ENCODE assay signal across 8 mouse cellular contexts in the genomic region with DNA sequence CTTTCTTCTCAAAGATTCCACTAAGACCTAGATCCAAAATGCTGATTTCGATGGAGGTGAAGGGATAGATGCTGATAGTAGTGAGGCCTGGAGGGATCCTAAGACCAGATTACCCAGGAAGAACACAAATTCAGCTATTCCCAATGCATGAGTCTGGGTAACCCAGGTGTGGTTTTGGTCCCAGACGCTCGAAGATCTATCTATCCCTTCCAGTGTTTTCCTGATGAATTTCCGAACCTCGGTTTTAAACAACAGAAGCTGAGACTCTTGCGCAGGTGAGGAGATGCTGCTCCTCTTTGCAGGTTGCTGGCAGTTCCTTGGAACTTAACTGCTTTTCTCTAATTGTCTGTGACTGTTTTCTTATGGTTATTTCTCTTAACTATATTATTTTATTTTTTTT. TPM values are rescaled to one million over a fixed set of nuclear protein-coding genes. Genes with fewer than 3 reads are reported as not detected.
DNase-seq lines count a peak whose midpoint lies in the region; ATAC-seq and TF ChIP-seq lines count a peak whose summit lies in the region.

No protein-coding gene starts in this region.

- peaks cover 14% of the 10 kb centered on the region for H3K36me3 ChIP-seq in heart, embryonic 10.5 days
- H3K36me3 ChIP-seq in CH12.LX (replicated peaks in 1 of 2; ENCODE audit: control insufficient read depth in 1 of 2, insufficient read depth in 1 of 2, low read length in 1 of 2): peaks cover 8 to 38% of the 10 kb centered on the region in 2 experiments
- no peaks in the 10 kb centered on the region for H3K36me3 ChIP-seq in forebrain, postnatal 0 days (ENCODE audit: insufficient read depth)
- no peaks in the 10 kb centered on the region; the same call in 1 of the 2 replicates for H3K36me3 ChIP-seq in liver, embryonic 16.5 days (ENCODE audit: control insufficient read depth, insufficient read depth)

- peak overlapping the region; percentile 82 for H3K4me3 ChIP-seq in heart, embryonic 10.5 days
- H3K4me3 ChIP-seq in CH12.LX (replicated peaks in 1 of 3; ENCODE audit: low read depth in 2 of 3, low read length in 2 of 3, poor library complexity in 1 of 3): peak overlapping the region; percentile 66 to 97 (median 76)
- H3K4me3 ChIP-seq in forebrain, postnatal 0 days (ENCODE audit: low read depth, low read length): peak overlapping the region; percentile 84
- peak overlapping the region; percentile 91 for H3K4me3 ChIP-seq in liver, embryonic 16.5 days (ENCODE audit: low read depth, low read length)

- dilution Hi-C loops in CH12.LX (cut with MboI; ENCODE audit: extremely low pct_ligation_motif_present, extremely low pct_unique_long_range_greater_than_20kb, low sequenced_read_pairs): no loop called here

- no peak for TF ChIP-seq EP300 in CH12.LX (IDR thresholded peaks at IDR 0.05; ENCODE audit: low read length)

- H3K27ac ChIP-seq in heart, embryonic 10.5 days: peak overlapping the region; percentile 94
- no peak overlapping the region for H3K27ac ChIP-seq in CH12.LX (ENCODE audit: insufficient read depth, low read depth)
- peak overlapping the region; percentile 98 for H3K27ac ChIP-seq in forebrain, postnatal 0 days (ENCODE audit: low read depth, low read length)
- H3K27ac ChIP-seq in liver, embryonic 16.5 days (ENCODE audit: low read length): peak overlapping the region; percentile 96

- TF ChIP-seq POLR2A in CH12.LX (IDR thresholded peaks at IDR 0.05; ENCODE audit: low read depth, low read length): no peak

- ATAC-seq in forebrain, postnatal 0 days: no peak
- ATAC-seq in liver, embryonic 16.5 days (ENCODE audit: low read depth): no peak

- in situ Hi-C loops in CH12.LX (cut with MboI; ENCODE audit: low pct_ligation_motif_present, low pct_unique_long_range_greater_than_20kb, low sequenced_read_pairs): loop anchor here (25.0 kb wide), 1 partner anchor 288 kb away; no protein-coding TSS in a partner anchor

- no peaks in the 10 kb centered on the region for H3K9me3 ChIP-seq in heart, embryonic 10.5 days
- no peaks in the 10 kb centered on the region for H3K9me3 ChIP-seq in CH12.LX (replicated peaks; ENCODE audit: low read length)
- H3K9me3 ChIP-seq in forebrain, postnatal 0 days (ENCODE audit: low read length): no peaks in the 10 kb centered on the region
- H3K9me3 ChIP-seq in liver, embryonic 16.5 days (replicated peaks; ENCODE audit: control insufficient read depth, low read length): no peaks in the 10 kb centered on the region

- H3K9ac ChIP-seq in CH12.LX (ENCODE audit: insufficient read depth, low read depth): peak overlapping the region; percentile 97
- H3K9ac ChIP-seq in forebrain, postnatal 0 days: peak overlapping the region; percentile 88
- peak overlapping the region; percentile 99 for H3K9ac ChIP-seq in liver, embryonic 16.5 days (ENCODE audit: low read depth, low read length)

- intact Hi-C loops in heart, postnatal 25 days (cut with DNase I): loop anchor here (2.0 kb wide), 1 partner anchor 152 kb away; a partner anchor contains a TSS
- intact Hi-C loops in left cerebral cortex, postnatal 36 days (cut with DNase I): loop anchor here (5.0 kb wide), 1 partner anchor 153 kb away; a partner anchor contains a TSS

- TF ChIP-seq RAD21 in CH12.LX (IDR thresholded peaks at IDR 0.05; ENCODE audit: low read depth, low read length): no peak

- peaks cover 12% of the 10 kb centered on the region for H3K4me1 ChIP-seq in heart, embryonic 10.5 days
- peaks cover 3 to 30% of the 10 kb centered on the region in 2 experiments; a peak in 3 of 4 replicates for H3K4me1 ChIP-seq in CH12.LX (ENCODE audit: control insufficient read depth in 1 of 2, insufficient read depth in 2 of 2)
- H3K4me1 ChIP-seq in forebrain, postnatal 0 days (ENCODE audit: insufficient read depth): peaks cover 22% of the 10 kb centered on the region
- H3K4me1 ChIP-seq in liver, embryonic 16.5 days (ENCODE audit: control insufficient read depth, low read depth, low read length): peaks cover 25% of the 10 kb centered on the region

- peaks cover 57% of the 10 kb centered on the region for H3K79me2 ChIP-seq in CH12.LX (replicated peaks; ENCODE audit: control insufficient read depth, extremely low read depth, insufficient read depth, poor library complexity, severe bottlenecking)

- DNase-seq in heart, embryonic 10.5 days (ENCODE audit: low spot score): no peak
- DNase-seq in heart, postnatal 25 days (ENCODE audit: low spot score): no peak
- no peak for DNase-seq in CH12.LX (ENCODE audit: extremely low read depth)
- no peak for DNase-seq in forebrain, postnatal 0 days
- DNase-seq in thymus, postnatal 10 days (ENCODE audit: low spot score in 2 of 2): no peak
- no peak for DNase-seq in natural killer cell, adult 2 months (ENCODE audit: low spot score in 2 of 2)
- no peak for DNase-seq in left cerebral cortex, postnatal 36 days (ENCODE audit: low spot score in 2 of 2)

- peak overlapping the region; percentile 100 for H3K4me2 ChIP-seq in CH12.LX (ENCODE audit: insufficient read depth, low read depth, poor library complexity, severe bottlenecking)
- H3K4me2 ChIP-seq in forebrain, postnatal 0 days (ENCODE audit: low read depth): peak overlapping the region; percentile 82
- peak overlapping the region; percentile 92 for H3K4me2 ChIP-seq in liver, embryonic 16.5 days (ENCODE audit: low read depth, low read length)

- H3K27me3 ChIP-seq in heart, embryonic 10.5 days (ENCODE audit: insufficient read depth, poor library complexity, severe bottlenecking): no peaks in the 10 kb centered on the region
- no peaks in the 10 kb centered on the region for H3K27me3 ChIP-seq in CH12.LX (replicated peaks)
- no peaks in the 10 kb centered on the region for H3K27me3 ChIP-seq in forebrain, postnatal 0 days (ENCODE audit: insufficient read depth, low read length)
- H3K27me3 ChIP-seq in liver, embryonic 16.5 days (ENCODE audit: control insufficient read depth, insufficient read depth, low read depth, low read length): no peaks in the 10 kb centered on the region

- no peak for TF ChIP-seq CTCF in CH12.LX (conservative IDR thresholded peaks at IDR 0.05 in 1 of 2, IDR thresholded peaks at IDR 0.05 in 1 of 2; ENCODE audit: low read depth in 2 of 2, low read length in 2 of 2)
- no peak for TF ChIP-seq CTCF in forebrain, postnatal 0 days (IDR thresholded peaks at IDR 0.05; ENCODE audit: low read depth)

- 24% methylated on average over 6 of the region's 6 CpGs for WGBS in heart, embryonic 10.5 days
- WGBS in forebrain, postnatal 0 days: 35% methylated on average over 6 of the region's 6 CpGs
- 20% methylated on average over 6 of the region's 6 CpGs for WGBS in liver, embryonic 16.5 days (ENCODE audit: insufficient replicate concordance)

TF ChIP-seq in CH12.LX, 34 proteins besides CTCF, POLR2A, EP300 and RAD21 (continues in another document):
- TF ChIP-seq BHLHE40 (IDR thresholded peaks at IDR 0.05; ENCODE audit: low read depth, low read length) (no peak), SIN3A (IDR thresholded peaks at IDR 0.05; ENCODE audit: low read length) (0 out of 2 replicates have a peak, but pooled peaks have one; percentile 58), ZMIZ1 (IDR thresholded peaks at IDR 0.05; ENCODE audit: low read depth, low read length) (no peak), MXI1 (IDR thresholded peaks at IDR 0.05; ENCODE audit: low read depth, low read length) (0 out of 2 replicates have a peak, but pooled peaks have one; percentile 8), USF2 (conservative IDR thresholded peaks at IDR 0.05; ENCODE audit: low read depth, low read length) (no peak)

RNA-seq across cellular contexts. Expression of a gene that starts 1.3 kb away (rescaled TPM):
- 21.0 and 24.4 TPM in 2 replicates for polyA plus RNA-seq in heart, embryonic 10.5 days (2016; fragmentation: Nextera tagmentation; extraction: Ambion mirVana)
- total RNA-seq in heart, postnatal 25 days (2021): 10 to 100 TPM; 34.4 to 36.8 TPM
- total RNA-seq in CH12.LX (2012; rRNA removed) (19.3 and 29.7 TPM in 2 replicates), CH12.LX (2014; rRNA removed) (45.2 and 50.5 TPM in 2 replicates)
- 35.0 and 42.4 TPM in 2 replicates for polyA plus RNA-seq in CH12.LX (2012; ENCODE audit: insufficient read length, low read depth)
- 49.9 and 53.5 TPM in 2 replicates for total RNA-seq in forebrain, postnatal 0 days (2014; rRNA removed)
- polyA plus RNA-seq in forebrain, postnatal 0 days (2015; fragmentation: Nextera tagmentation; extraction: Ambion mirVana): 10.9 and 18.6 TPM in 2 replicates
- 7.3 TPM in 2 replicates for polyA plus RNA-seq in liver, embryonic 16.5 days (2015; fragmentation: Nextera tagmentation; extraction: Ambion mirVana)
- 100 to 1,000 TPM; 283 to 295 TPM for total RNA-seq in left cerebral cortex, postnatal 36 days (2021)

RNA-seq across cellular contexts. Expression of a gene that starts 30.1 kb away (rescaled TPM):
- polyA plus RNA-seq in heart, embryonic 10.5 days (2016; fragmentation: Nextera tagmentation; extraction: Ambion mirVana): 303 and 415 TPM in 2 replicates
- total RNA-seq in heart, postnatal 25 days (2021): 10 to 100 TPM; 67.7 to 69.4 TPM
- 51.4 and 73.2 TPM in 2 replicates for total RNA-seq in CH12.LX (2012; rRNA removed)
- total RNA-seq in CH12.LX (2014; rRNA removed): 37.8 and 46.6 TPM in 2 replicates
- 63.7 and 67.6 TPM in 2 replicates for polyA plus RNA-seq in CH12.LX (2012; ENCODE audit: insufficient read length, low read depth)
- 55.3 and 68.0 TPM in 2 replicates for total RNA-seq in forebrain, postnatal 0 days (2014; rRNA removed)
- polyA plus RNA-seq in forebrain, postnatal 0 days (2015; fragmentation: Nextera tagmentation; extraction: Ambion mirVana): 185 and 235 TPM in 2 replicates
- polyA plus RNA-seq in liver, embryonic 16.5 days (2015; fragmentation: Nextera tagmentation; extraction: Ambion mirVana): 116 and 120 TPM in 2 replicates
- 10 to 100 TPM; 41.4 to 43.4 TPM for total RNA-seq in left cerebral cortex, postnatal 36 days (2021)

RNA-seq across cellular contexts. Expression of a gene that starts 46.4 kb away (rescaled TPM):
- 0.69 and 1.6 TPM in 2 replicates for polyA plus RNA-seq in heart, embryonic 10.5 days (2016; fragmentation: Nextera tagmentation; extraction: Ambion mirVana)
- total RNA-seq in heart, postnatal 25 days (2021): 1 to 10 TPM; 1.5 to 2.4 TPM
- 279 and 335 TPM in 2 replicates for total RNA-seq in CH12.LX (2012; rRNA removed)
- 265 and 268 TPM in 2 replicates for total RNA-seq in CH12.LX (2014; rRNA removed)
- 279 and 284 TPM in 2 replicates for polyA plus RNA-seq in CH12.LX (2012; ENCODE audit: insufficient read length, low read depth)
- 0.23 and 0.90 TPM in 2 replicates for total RNA-seq in forebrain, postnatal 0 days (2014; rRNA removed)
- 0.24 and 0.75 TPM in 2 replicates for polyA plus RNA-seq in forebrain, postnatal 0 days (2015; fragmentation: Nextera tagmentation; extraction: Ambion mirVana)
- 8.5 and 8.7 TPM in 2 replicates for polyA plus RNA-seq in liver, embryonic 16.5 days (2015; fragmentation: Nextera tagmentation; extraction: Ambion mirVana)
- 1 to 10 TPM in 1 of 2 experiments, under 1 TPM in 1; 0.57 to 1.3 TPM for total RNA-seq in left cerebral cortex, postnatal 36 days (2021)

RNA-seq across cellular contexts. Expression of a gene that starts 59.1 kb away (rescaled TPM):
- 4,882 and 5,148 TPM in 2 replicates for polyA plus RNA-seq in heart, embryonic 10.5 days (2016; fragmentation: Nextera tagmentation; extraction: Ambion mirVana)
- 100 to 1,000 TPM; 316 to 357 TPM for total RNA-seq in heart, postnatal 25 days (2021)
- total RNA-seq in CH12.LX (2012; rRNA removed) (8,867 and 10,240 TPM in 2 replicates), CH12.LX (2014; rRNA removed) (9,428 and 9,904 TPM in 2 replicates)
- polyA plus RNA-seq in CH12.LX (2012; ENCODE audit: insufficient read length, low read depth): 5,045 and 5,764 TPM in 2 replicates
- total RNA-seq in forebrain, postnatal 0 days (2014; rRNA removed): 3,025 and 4,002 TPM in 2 replicates
- polyA plus RNA-seq in forebrain, postnatal 0 days (2015; fragmentation: Nextera tagmentation; extraction: Ambion mirVana): 5,423 and 7,006 TPM in 2 replicates
- 2,023 and 2,306 TPM in 2 replicates for polyA plus RNA-seq in liver, embryonic 16.5 days (2015; fragmentation: Nextera tagmentation; extraction: Ambion mirVana)
- total RNA-seq in left cerebral cortex, postnatal 36 days (2021): 1,000 to 10,000 TPM; 1,722 to 2,059 TPM

Comparison
In these comparisons a context has a peak if more than half of its experiments do, and no peak if none do; other contexts are left out.
1. RNA of a gene that starts 46.4 kb away (total RNA-seq): 265 to 335 TPM in CH12.LX; 1.5 to 2.4 TPM in heart, postnatal 25 days, 0.57 to 1.3 TPM in left cerebral cortex, postnatal 36 days and 0.23 to 0.90 TPM in forebrain, postnatal 0 days; every median in the first group is over 10 times any median in the second.
2. Peak in every context shown above with its lines, with median percentiles within 50 percentile points of each other: H3K4me3 ChIP-seq, H3K4me2 ChIP-seq and H3K9ac ChIP-seq.